Comparison of ENCODE assay signal across 18 mouse cellular contexts in genomic region chr17:84579249-84579648, GRCm38 (mm10).
"Had no signal": no experiment of that assay in that cellular context is flagged by ENCODE, and none has a peak within 500 bp of the region (broad histone marks: within the 10 kb centered on the region; RNA-seq: fewer than 3 reads in every experiment).

No protein-coding gene starts in this region.

- ATAC-seq: liver, embryonic 12.5 days had no signal

- H3K4me2 ChIP-seq: limb, embryonic 13.5 days; liver, embryonic 12.5 days; liver, embryonic 15.5 days; lung, embryonic 15.5 days; midbrain, embryonic 11.5 days; stomach, embryonic 15.5 days had no signal

- H3K36me3 ChIP-seq: liver, embryonic 12.5 days; liver, embryonic 15.5 days; stomach, embryonic 15.5 days had no signal

- DNase-seq: kidney, postnatal 14 days; layer of hippocampus, adult 9-11 months; liver; lung, adult 18-20 months; lung, postnatal 10 days; lung, postnatal 36 days; midbrain, embryonic 14.5 days; right cerebral cortex, postnatal 4 days; spleen, adult 18-20 months; thymus, postnatal 25 days had no signal

- H3K4me3 ChIP-seq: layer of hippocampus, adult 2 months; limb, embryonic 10.5 days; limb, embryonic 13.5 days; liver, embryonic 12.5 days; liver, embryonic 15.5 days; lung, embryonic 15.5 days; stomach, embryonic 15.5 days had no signal

- H3K9me3 ChIP-seq: limb, embryonic 10.5 days; limb, embryonic 13.5 days; liver, embryonic 12.5 days; liver, embryonic 15.5 days; lung, embryonic 15.5 days; stomach, embryonic 15.5 days had no signal

- H3K9ac ChIP-seq: limb, embryonic 13.5 days; liver, embryonic 12.5 days; liver, embryonic 15.5 days; lung, embryonic 15.5 days; stomach, embryonic 15.5 days had no signal

- H3K27ac ChIP-seq: layer of hippocampus, adult 2 months; liver, embryonic 12.5 days; liver, embryonic 15.5 days; lung, embryonic 15.5 days; stomach, embryonic 15.5 days had no signal

- H3K27me3 ChIP-seq: limb, embryonic 13.5 days; liver, embryonic 12.5 days; liver, embryonic 15.5 days; lung, embryonic 15.5 days; stomach, embryonic 15.5 days had no signal

- H3K4me1 ChIP-seq: liver, embryonic 12.5 days; liver, embryonic 15.5 days; lung, embryonic 15.5 days; stomach, embryonic 15.5 days had no signal
